Mouse (Mus musculus) kidney, postnatal 36 days (tissue): Measurements from ENCODE around the gene Ugt2b34.
"Not testable (repeated sequence)": the region's sequence is repeated elsewhere in the genome, so short reads cannot be mapped to it uniquely, and the experiment has no call there.

Source experiments
- DNase-seq, 2 experiments: peaks; one replicate each; pipeline ENCODE4 v3.0.0; 2021 to 2022; ENCODE audit warnings: mixed read lengths in 2 of 2

The Ugt2b34 gene

GRCm38 (mm10) chr5:86906758-86907157, at the start of gene Ugt2b34:
TSS of gene Ugt2b34 (minus strand) at chr5:86906937.
- DNase-seq, result peak; percentile 5 to 43

- DNase-seq, result no peak
Measured at GRCm38 (mm10) chr5:86942111-86942510, 35.4 kb upstream of the Ugt2b34 start.

- no peak for DNase-seq
Measured at GRCm38 (mm10) chr5:86926426-86926825, 19.7 kb upstream of the Ugt2b34 start, which contains the start of gene Ugt2b1. TSS of gene Ugt2b1 (minus strand) at chr5:86926530.

- no peak for DNase-seq
Measured at GRCm38 (mm10) chr5:86920661-86921233, 14.0 kb upstream of the Ugt2b34 start.

GRCm38 (mm10) chr5:86911357-86912099, 4.8 kb upstream of the Ugt2b34 start:
- DNase-seq, result no peak

GRCm38 (mm10) chr5:86910770-86911169, 4.0 kb upstream of the Ugt2b34 start:
- peak in 1 of 2 experiments; percentile 53 for DNase-seq

- peak in 1 of 2 experiments; percentile 14 for DNase-seq
Measured at GRCm38 (mm10) chr5:86889933-86890332, 16.8 kb downstream of the Ugt2b34 start.

GRCm38 (mm10) chr5:86888420-86888819, 18.3 kb downstream of the Ugt2b34 start:
- DNase-seq, result no peak

- DNase-seq, result no peak
Measured at GRCm38 (mm10) chr5:86887081-86887480, 19.7 kb downstream of the Ugt2b34 start.

GRCm38 (mm10) chr5:86886620-86887019, 20.1 kb downstream of the Ugt2b34 start:
- peak in 1 of 2 experiments; percentile 22 for DNase-seq

GRCm38 (mm10) chr5:86871877-86872276, 34.9 kb downstream of the Ugt2b34 start:
- peak in 1 of 2 experiments; percentile 7 for DNase-seq

GRCm38 (mm10) chr5:86858336-86858735, 48.4 kb downstream of the Ugt2b34 start:
- DNase-seq, result no peak

GRCm38 (mm10) chr5:86857682-86858081, 49.1 kb downstream of the Ugt2b34 start:
- DNase-seq, result no peak

- DNase-seq, result not testable (repeated sequence)
Measured at GRCm38 (mm10) chr5:86856505-86856904, 50.2 kb downstream of the Ugt2b34 start.

GRCm38 (mm10) chr5:86851658-86852057, 55.1 kb downstream of the Ugt2b34 start:
- DNase-seq, result no peak

- peak; percentile 5 to 45 for DNase-seq
Measured at GRCm38 (mm10) chr5:86850104-86850503, 56.6 kb downstream of the Ugt2b34 start.

- not testable (repeated sequence) for DNase-seq
Measured at GRCm38 (mm10) chr5:86841261-86841660, 65.5 kb downstream of the Ugt2b34 start.

GRCm38 (mm10) chr5:86840207-86840606, 66.5 kb downstream of the Ugt2b34 start:
- DNase-seq, result no peak
